12 mouse cellular contexts compared by ENCODE assay signal in the genomic region with DNA sequence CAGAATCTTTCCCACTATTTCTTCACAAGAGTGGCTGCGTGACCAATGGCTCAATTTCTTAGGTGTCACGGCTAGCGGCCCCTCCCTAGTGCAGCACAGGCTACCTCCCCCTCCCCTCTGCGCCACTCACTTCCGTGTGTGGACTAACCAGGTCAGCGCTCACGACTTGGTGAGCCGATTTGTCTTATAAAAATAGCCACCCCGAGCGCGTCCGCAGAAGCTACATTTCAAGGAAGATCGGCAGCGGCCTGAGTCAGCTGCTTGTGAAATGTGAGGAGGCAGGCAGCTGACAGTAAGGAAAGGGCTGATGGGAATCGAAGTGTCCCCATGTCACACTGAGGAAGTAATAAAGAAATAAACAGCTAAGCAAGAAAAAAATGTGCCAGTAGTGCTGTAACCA.
DNase-seq lines count a peak whose midpoint lies in the region; ATAC-seq and TF ChIP-seq lines count a peak whose summit lies in the region.
"Had no signal": no experiment of that assay in that cellular context is flagged by ENCODE, and none has a peak within 500 bp of the region (broad histone marks: within the 10 kb centered on the region; RNA-seq: fewer than 3 reads in every experiment).

No protein-coding gene starts in this region.

- H3K9ac ChIP-seq in liver, embryonic 16.5 days (ENCODE audit: low read depth, low read length) = no peak overlapping the region

- no peak for TF ChIP-seq CTCF in kidney, adult 2 months (conservative IDR thresholded peaks at IDR 0.05; ENCODE audit: insufficient read depth, insufficient read length, low read depth, low read length)

- H3K36me3 ChIP-seq in kidney, adult 2 months (ENCODE audit: control insufficient read depth, insufficient read depth, low read length) = no peaks in the 10 kb centered on the region
- H3K36me3 ChIP-seq in liver, embryonic 16.5 days (ENCODE audit: control insufficient read depth, insufficient read depth) = no peaks in the 10 kb centered on the region

- no peaks in the 10 kb centered on the region for H3K4me1 ChIP-seq in kidney, adult 2 months (ENCODE audit: control insufficient read depth, insufficient read depth, low read length)
- H3K4me1 ChIP-seq in liver, embryonic 16.5 days (ENCODE audit: control insufficient read depth, low read depth, low read length) = no peaks in the 10 kb centered on the region; the same call in 1 of the 2 replicates

- no peaks in the 10 kb centered on the region for H3K9me3 ChIP-seq in liver, embryonic 16.5 days (replicated peaks; ENCODE audit: control insufficient read depth, low read length)

- 17% methylated on average over 15 of the region's 15 CpGs for WGBS in kidney, adult 2 months
- 60% methylated on average over 15 of the region's 15 CpGs for WGBS in liver, embryonic 16.5 days (ENCODE audit: insufficient replicate concordance)

- no peak for TF ChIP-seq POLR2A in kidney, adult 2 months (IDR thresholded peaks at IDR 0.05; ENCODE audit: low read depth, low read length)

- ATAC-seq in liver, embryonic 16.5 days (ENCODE audit: low read depth) = 0 out of 2 replicates have a peak, but pooled peaks have one; percentile 45

- no peak overlapping the region for H3K4me2 ChIP-seq in liver, embryonic 16.5 days (ENCODE audit: low read depth, low read length)

- peak; percentile 6 for DNase-seq in kidney, adult 11 months
- DNase-seq in kidney, adult 8-10 months = no peak
- peak; percentile 17 to 25 for DNase-seq in adrenal gland, postnatal 36 days
- peak; percentile 29 for DNase-seq in kidney, adult 2 months
- DNase-seq in T-cell, adult 2 months (ENCODE audit: low spot score) = no peak
- no peak for DNase-seq in thymus, postnatal 0 days (ENCODE audit: low spot score)
- DNase-seq: cerebellum, postnatal 10 days; right cerebral cortex, postnatal 25 days had no signal

- H3K27me3 ChIP-seq in kidney, adult 2 months (replicated peaks; ENCODE audit: control insufficient read depth, insufficient read depth, low read length) = no peaks in the 10 kb centered on the region
- no peaks in the 10 kb centered on the region for H3K27me3 ChIP-seq in liver, embryonic 16.5 days (ENCODE audit: control insufficient read depth, insufficient read depth, low read depth, low read length)
- H3K27me3 ChIP-seq: CH12.LX had no signal

- no peak overlapping the region for H3K4me3 ChIP-seq in kidney, adult 2 months (ENCODE audit: insufficient read depth, low read depth, low read length)
- H3K4me3 ChIP-seq in liver, embryonic 16.5 days (ENCODE audit: low read depth, low read length) = no peak overlapping the region
- H3K4me3 ChIP-seq: erythroblast, embryonic 14.5 days had no signal

- no peak overlapping the region for H3K27ac ChIP-seq in kidney, adult 2 months (ENCODE audit: insufficient read depth, low read depth, low read length)
- no peak overlapping the region for H3K27ac ChIP-seq in liver, embryonic 16.5 days (ENCODE audit: low read length)
- H3K27ac ChIP-seq: stomach, postnatal 0 days had no signal

Comparison
In these comparisons a context has a peak if more than half of its experiments do, and no peak if none do; other contexts are left out.
1. DNase-seq: peak in kidney, adult 11 months (single experiment), adrenal gland, postnatal 36 days (2 of 2) and kidney, adult 2 months (single experiment); none in kidney, adult 8-10 months (0 of 2), T-cell, adult 2 months (single experiment) and thymus, postnatal 0 days (single experiment).